Mouse (Mus musculus) neural tube, embryonic 11.5 days (tissue): ENCODE measurements at regions not wholly inside any gene's neighbourhood (a gene's known extent, or its start where the extent isn't known, plus 50 kb on each side); places are given as distances from the start of the nearest gene placed in this dataset.

ENCODE experiments used
- ATAC-seq: fragments of 200-750 bp; cut with Nextera tagmentation; 2 replicates; pipeline ENCODE4 v1.8.0; 2017; ENCODE audit warnings: moderate number of reproducible peaks, mild to moderate bottlenecking, moderate TSS enrichment, moderate library complexity; ENCODE audit not compliant: insufficient read depth, low FRiP score, low TSS enrichment
- DNase-seq: peaks from one replicate; pipeline ENCODE4 v3.0.0-alpha.2; 2015; ENCODE audit warnings: low spot score
- H3K27ac ChIP-seq: fragments of 300-500 bp; sonication (generic); 2 replicates; pipeline ENCODE4 v1.5.1; 2014; ENCODE audit warnings: low read depth, mild to moderate bottlenecking, low read length
- H3K27me3 ChIP-seq: fragments of 300-500 bp; sonication (generic); 2 replicates; pipeline ENCODE4 v1.6.1; 2014; ENCODE audit warnings: mild to moderate bottlenecking, low read length, mixed read lengths; ENCODE audit not compliant: control insufficient read depth, insufficient read depth
- H3K36me3 ChIP-seq: fragments of 300-500 bp; sonication (generic); 2 replicates; pipeline ENCODE4 v1.6.1; 2014; ENCODE audit warnings: mild to moderate bottlenecking, low read length, moderate library complexity, mixed read lengths; ENCODE audit not compliant: control insufficient read depth, insufficient read depth
- H3K4me1 ChIP-seq: fragments of 300-500 bp; sonication (generic); 2 replicates; pipeline ENCODE4 v1.6.1; 2014; ENCODE audit warnings: low read length, mixed read lengths; ENCODE audit not compliant: control insufficient read depth, insufficient read depth
- H3K4me2 ChIP-seq: fragments of 300-500 bp; sonication (generic); 2 replicates; pipeline ENCODE4 v1.6.1; 2014; ENCODE audit warnings: low read depth, mild to moderate bottlenecking, moderate library complexity
- H3K4me3 ChIP-seq: fragments of 300-500 bp; sonication (generic); 2 replicates; pipeline ENCODE4 v1.5.1; 2014; ENCODE audit warnings: low read depth, low read length
- H3K9ac ChIP-seq: fragments of 300-500 bp; sonication (generic); 2 replicates; pipeline ENCODE4 v1.6.1; 2014; ENCODE audit warnings: mild to moderate bottlenecking, low read length
- H3K9me3 ChIP-seq: fragments of 300-500 bp; sonication (generic); 2 replicates; pipeline ENCODE4 v1.6.1; 2016; ENCODE audit warnings: low read length; ENCODE audit not compliant: control insufficient read depth
- WGBS: fragments of 180-500 bp; shearing (Covaris S2); extraction: QIAGEN DNeasy Blood & Tissue Kit; methylation state at CpG from one replicate; pipeline ENCODE4 v1.1.7; 2014; 5-methylcytosine and 5-hydroxymethylcytosine counted together

- 87% methylated on average over 3 of the region's 3 CpGs for WGBS
- no peak overlapping the region for H3K9ac ChIP-seq
- H3K9me3 ChIP-seq, result no peaks in the 10 kb centered on the region
- H3K4me3 ChIP-seq, result no peak overlapping the region
- H3K36me3 ChIP-seq, result no peaks in the 10 kb centered on the region
- no peak for DNase-seq
- H3K27me3 ChIP-seq, result no peaks in the 10 kb centered on the region
- H3K4me2 ChIP-seq, result no peak overlapping the region
- ATAC-seq, result no peak
- no peak overlapping the region for H3K27ac ChIP-seq
- H3K4me1 ChIP-seq, result no peaks in the 10 kb centered on the region
Measured at GRCm38 (mm10) chr2:171867550-171867949, 175.7 kb downstream of the Cbln4 start.

GRCm38 (mm10) chr2:171864376-171864965, 178.8 kb downstream of the Cbln4 start:
- no peaks in the 10 kb centered on the region for H3K4me1 ChIP-seq
- H3K27me3 ChIP-seq, result no peaks in the 10 kb centered on the region
- no peak for DNase-seq

GRCm38 (mm10) chr2:171862626-171863025, 180.6 kb downstream of the Cbln4 start:
- WGBS, result 89% methylated on average over 2 of the region's 2 CpGs
- Histone ChIP-seq H3K27me3 (no peaks in the 10 kb centered on the region), H3K36me3 (no peaks in the 10 kb centered on the region), H3K27ac (no peak overlapping the region), H3K4me3 (no peak overlapping the region), H3K9ac (no peak overlapping the region), H3K4me2 (no peak overlapping the region), H3K4me1 (no peaks in the 10 kb centered on the region), H3K9me3 (no peaks in the 10 kb centered on the region)
- DNase-seq, result no peak
- ATAC-seq, result no peak

More at GRCm38 (mm10) chr2:171864376-171864965, 178.8 kb downstream of the Cbln4 start:
- H3K9me3 ChIP-seq, result no peaks in the 10 kb centered on the region
- H3K36me3 ChIP-seq, result no peaks in the 10 kb centered on the region
- no peak overlapping the region for H3K9ac ChIP-seq
- no peak overlapping the region for H3K4me2 ChIP-seq
- ATAC-seq, result no peak
- no peak overlapping the region for H3K4me3 ChIP-seq
- H3K27ac ChIP-seq, result no peak overlapping the region
- WGBS, result 78% methylated on average over 8 of the region's 8 CpGs

- Histone ChIP-seq H3K4me3 (no peak overlapping the region), H3K27ac (no peak overlapping the region), H3K9ac (no peak overlapping the region), H3K36me3 (no peaks in the 10 kb centered on the region), H3K4me2 (no peak overlapping the region), H3K4me1 (no peaks in the 10 kb centered on the region), H3K27me3 (no peaks in the 10 kb centered on the region), H3K9me3 (no peaks in the 10 kb centered on the region)
- WGBS, result 78% methylated on average over 5 of the region's 5 CpGs
- DNase-seq, result no peak
- no peak for ATAC-seq
Measured at GRCm38 (mm10) chr2:171858894-171859293, 184.4 kb downstream of the Cbln4 start.

- Histone ChIP-seq H3K36me3 (no peaks in the 10 kb centered on the region), H3K27ac (no peak overlapping the region), H3K4me3 (no peak overlapping the region), H3K9ac (no peak overlapping the region), H3K4me2 (no peak overlapping the region), H3K4me1 (no peaks in the 10 kb centered on the region), H3K27me3 (no peaks in the 10 kb centered on the region), H3K9me3 (no peaks in the 10 kb centered on the region)
- ATAC-seq (no peak), DNase-seq (no peak)
- 84% methylated on average over 8 of the region's 8 CpGs for WGBS
Measured at GRCm38 (mm10) chr2:171856491-171856890, 186.8 kb downstream of the Cbln4 start.

GRCm38 (mm10) chr2:171846826-171847492, 196.3 kb downstream of the Cbln4 start:
- no peak overlapping the region for H3K9ac ChIP-seq
- 44% methylated on average over 4 of the region's 4 CpGs for WGBS
- no peaks in the 10 kb centered on the region for H3K9me3 ChIP-seq
- DNase-seq, result no peak
- H3K4me2 ChIP-seq, result no peak overlapping the region
- H3K4me1 ChIP-seq, result no peaks in the 10 kb centered on the region
- H3K36me3 ChIP-seq, result no peaks in the 10 kb centered on the region
- H3K27ac ChIP-seq, result no peak overlapping the region
- no peak overlapping the region for H3K4me3 ChIP-seq
- ATAC-seq, result no peak
- no peaks in the 10 kb centered on the region for H3K27me3 ChIP-seq

GRCm38 (mm10) chr2:171840058-171840713, 203.1 kb downstream of the Cbln4 start:
- no peaks in the 10 kb centered on the region for H3K27me3 ChIP-seq
- no peak overlapping the region for H3K9ac ChIP-seq
- H3K36me3 ChIP-seq, result no peaks in the 10 kb centered on the region
- no peak overlapping the region for H3K27ac ChIP-seq
- DNase-seq, result no peak
- no peak for ATAC-seq
- no peaks in the 10 kb centered on the region for H3K4me1 ChIP-seq
- no peaks in the 10 kb centered on the region for H3K9me3 ChIP-seq
- H3K4me2 ChIP-seq, result no peak overlapping the region
- WGBS, result 73% methylated on average over 14 of the region's 14 CpGs
- H3K4me3 ChIP-seq, result no peak overlapping the region

GRCm38 (mm10) chr2:171822156-171822555, 221.1 kb downstream of the Cbln4 start:
- Histone ChIP-seq H3K36me3 (no peaks in the 10 kb centered on the region), H3K9me3 (no peaks in the 10 kb centered on the region), H3K27ac (no peak overlapping the region), H3K9ac (no peak overlapping the region), H3K4me1 (no peaks in the 10 kb centered on the region), H3K4me2 (no peak overlapping the region), H3K4me3 (no peak overlapping the region), H3K27me3 (no peaks in the 10 kb centered on the region)
- no peak for ATAC-seq
- no peak for DNase-seq
- 91% methylated on average over 6 of the region's 6 CpGs for WGBS

- no peak for DNase-seq
- 80% methylated on average over 8 of the region's 8 CpGs for WGBS
- H3K4me2 ChIP-seq, result no peak overlapping the region
- ATAC-seq, result no peak
- no peaks in the 10 kb centered on the region for H3K9me3 ChIP-seq
- H3K36me3 ChIP-seq, result no peaks in the 10 kb centered on the region
- no peaks in the 10 kb centered on the region for H3K27me3 ChIP-seq
- no peaks in the 10 kb centered on the region for H3K4me1 ChIP-seq
- H3K9ac ChIP-seq, result no peak overlapping the region
- no peak overlapping the region for H3K27ac ChIP-seq
- no peak overlapping the region for H3K4me3 ChIP-seq
Measured at GRCm38 (mm10) chr2:171818504-171818903, 224.8 kb downstream of the Cbln4 start.
